Mouse (Mus musculus): ENCODE data around the gene Arhgef17.
A peak's percentile ranks its signal among the peaks of the same experiment; 100 is the strongest.

Arhgef17 gene

DNA sequence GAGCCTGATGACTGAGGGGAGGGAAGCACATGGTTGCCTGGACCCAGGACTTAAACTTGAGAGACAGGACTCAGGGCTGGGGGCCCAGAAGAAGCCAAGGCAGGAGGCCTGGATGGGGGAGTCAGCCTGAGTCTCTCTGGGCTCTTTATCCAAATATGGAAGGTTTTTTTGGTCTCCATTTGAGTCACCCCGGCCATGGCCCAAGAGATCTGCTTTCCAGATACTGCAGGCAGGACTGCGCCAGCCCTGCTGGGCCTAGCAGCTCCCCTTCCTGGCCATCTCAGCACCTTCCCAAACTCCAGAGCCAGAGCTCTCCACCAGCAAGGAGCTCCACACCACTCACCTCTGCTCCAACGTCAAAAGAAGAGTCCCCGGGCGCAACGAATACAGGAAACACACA lies 15.4 kb downstream of the Arhgef17 start:
- DNase-seq (ENCODE audit: low read depth, low spot score): no peak

DNA sequence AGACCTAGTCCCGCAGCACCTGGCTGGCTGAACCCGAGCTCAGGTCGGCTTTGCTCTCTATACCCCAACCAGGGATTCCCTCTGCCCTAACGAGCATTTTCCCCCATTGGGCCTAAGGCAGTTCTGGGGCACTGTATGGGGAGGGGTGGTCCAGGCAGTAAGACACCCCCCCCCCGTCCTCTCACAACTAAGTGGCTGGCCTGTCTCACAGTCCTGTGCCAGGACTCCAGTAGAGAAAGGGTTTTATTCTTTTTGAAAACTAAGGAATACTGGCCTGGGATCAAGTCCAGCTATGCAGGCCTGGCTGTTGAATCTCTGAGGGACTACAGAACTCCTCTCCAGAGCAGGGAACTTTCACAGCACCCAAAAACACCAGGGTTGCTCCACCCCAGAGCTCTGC lies 16.7 kb downstream of the Arhgef17 start:
- no peak for DNase-seq (ENCODE audit: low read depth, low spot score)

DNA sequence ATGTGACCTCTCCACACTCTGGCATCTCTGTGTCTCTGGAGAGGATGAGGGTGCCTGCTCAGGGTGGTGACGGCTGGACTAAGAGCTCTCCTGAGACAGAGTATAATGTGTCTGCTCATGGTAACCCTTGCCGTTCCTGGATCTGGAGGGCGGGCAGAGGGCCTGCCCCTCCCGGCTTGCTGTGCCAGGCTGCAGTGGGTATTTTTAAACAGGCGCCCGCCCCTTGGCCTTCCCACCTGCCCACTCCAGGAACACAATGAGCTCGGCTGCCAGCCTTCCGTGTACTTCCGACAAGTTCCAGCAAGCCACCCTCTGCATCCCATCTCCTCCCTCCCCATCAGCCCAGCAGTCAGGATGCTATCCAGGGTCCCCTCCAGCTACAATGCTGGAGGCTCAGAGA lies 20.1 kb downstream of the Arhgef17 start:
- no peak for DNase-seq (ENCODE audit: low read depth, low spot score)

DNA sequence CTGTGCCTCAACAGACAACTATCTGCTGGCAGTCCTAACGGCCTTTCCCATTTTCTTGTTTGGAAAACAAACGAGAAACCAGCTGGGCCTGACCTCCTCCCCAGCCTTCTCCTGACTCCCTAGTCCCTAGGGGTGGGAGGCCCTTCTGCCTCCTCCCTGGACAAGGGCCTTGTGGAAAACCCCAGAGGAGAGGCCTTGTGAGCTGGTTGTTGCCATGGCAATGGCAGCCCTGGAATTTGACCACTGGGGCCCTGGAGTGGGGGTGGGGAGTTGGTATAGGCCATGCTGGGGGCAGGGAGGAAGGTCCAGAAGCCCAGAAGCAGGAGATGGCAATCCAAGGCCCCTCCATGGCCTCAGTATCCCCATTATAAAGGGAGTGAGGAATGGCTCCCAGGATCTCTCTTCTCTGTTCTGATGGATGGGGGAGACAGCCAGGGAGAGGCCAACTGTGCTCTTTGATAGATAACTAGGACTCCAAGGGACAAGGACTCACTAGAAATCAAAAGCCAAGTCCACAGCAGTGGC lies 20.6 kb downstream of the Arhgef17 start:
- no peak for DNase-seq (ENCODE audit: low read depth, low spot score)

DNA sequence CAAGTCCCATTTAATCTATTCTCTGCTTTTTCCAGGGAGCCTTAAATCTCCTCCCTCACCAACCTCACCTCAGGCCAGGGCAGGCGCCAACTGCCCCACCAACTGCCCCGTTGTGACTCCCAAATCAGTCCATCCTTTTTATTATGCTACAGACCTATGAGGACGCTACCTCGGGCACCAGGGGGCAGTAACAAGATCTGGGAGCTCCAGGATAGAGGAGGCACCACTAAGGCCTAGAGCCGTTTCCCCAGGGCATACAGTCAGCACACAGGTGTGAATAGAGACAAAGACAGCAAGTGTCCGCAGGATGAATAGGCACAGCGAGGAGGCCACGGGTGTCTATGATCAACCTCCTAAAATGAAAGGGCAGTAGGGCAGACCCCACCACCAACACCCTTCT lies 23.3 kb downstream of the Arhgef17 start:
- DNase-seq (ENCODE audit: low read depth, low spot score): no peak

DNA sequence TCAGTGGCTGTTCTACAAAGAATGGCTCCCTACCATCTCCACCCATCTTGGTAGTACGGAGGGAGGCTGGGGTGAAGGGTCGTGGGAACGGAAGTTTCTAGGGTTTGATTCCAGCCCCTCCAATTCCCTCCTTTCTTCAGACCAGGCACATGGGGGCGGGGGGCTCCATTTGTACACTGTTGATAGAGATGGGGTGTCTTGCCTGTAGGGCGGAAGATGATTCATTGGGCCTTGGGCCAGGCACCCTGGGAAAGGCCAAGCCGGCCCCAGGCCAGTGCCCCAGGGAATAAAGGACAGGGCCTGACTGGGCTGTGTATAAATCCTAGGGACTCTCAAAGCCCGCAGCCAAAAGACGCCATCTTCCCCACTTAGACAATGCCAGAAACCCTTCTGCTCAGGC lies 23.8 kb downstream of the Arhgef17 start:
- no peak for DNase-seq (ENCODE audit: low read depth, low spot score)

DNA sequence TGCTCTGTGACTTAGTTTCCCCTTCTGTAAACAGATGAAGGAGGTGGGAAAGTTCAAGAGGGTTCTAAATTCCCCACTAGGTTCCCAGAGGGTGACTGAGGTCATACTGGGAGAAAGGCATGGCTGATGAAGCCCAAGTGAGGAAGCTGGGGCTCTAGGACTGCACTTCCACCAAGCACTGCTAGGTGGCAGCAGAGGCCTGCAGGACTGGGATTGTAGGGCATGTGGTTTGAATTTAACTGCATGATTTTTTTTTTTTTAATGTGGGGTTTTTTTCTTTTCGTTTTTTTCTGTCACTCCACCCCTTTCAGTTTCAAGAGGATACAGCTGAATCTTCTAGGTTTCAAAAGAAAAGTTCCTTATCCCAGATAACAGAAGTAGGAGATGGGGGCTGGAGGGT lies 24.7 kb downstream of the Arhgef17 start:
- peak; percentile 70 for DNase-seq (ENCODE audit: low read depth, low spot score)

DNA sequence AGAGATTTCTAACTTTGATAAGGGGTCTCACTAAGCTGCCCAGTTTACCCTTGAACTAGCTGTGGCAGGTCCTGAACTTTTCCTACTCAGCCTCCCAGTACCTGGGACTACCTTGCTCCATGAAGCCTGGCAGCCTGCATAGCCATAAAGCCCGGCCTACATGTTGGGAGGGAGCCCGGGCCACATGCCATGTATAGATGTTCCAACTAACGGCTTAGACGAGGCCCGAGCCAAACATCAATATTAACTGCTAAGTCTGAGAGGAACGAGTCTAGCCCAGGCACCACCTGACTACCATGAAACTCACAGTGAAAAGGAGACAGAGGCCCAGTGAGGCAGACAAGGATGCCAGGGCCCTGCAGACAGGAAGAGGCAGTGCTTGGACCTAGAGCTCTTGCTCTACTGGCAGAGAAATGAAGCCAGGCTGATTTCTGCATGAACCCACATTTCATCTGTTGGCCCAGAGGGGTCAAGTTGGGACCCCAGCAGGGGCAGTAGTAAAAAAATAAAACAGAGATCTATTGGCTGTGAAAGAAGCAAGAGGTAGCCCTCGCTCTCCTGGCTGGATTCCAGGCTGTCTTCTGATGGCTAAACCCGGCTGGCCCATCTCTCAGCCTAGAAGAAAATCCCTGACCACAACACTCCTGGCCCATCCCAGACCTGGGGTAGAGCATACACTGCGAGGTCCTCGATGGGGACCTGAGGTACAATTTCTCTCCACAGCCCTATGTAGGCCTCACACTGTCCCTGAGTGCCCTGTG lies 25.7 kb downstream of the Arhgef17 start:
- DNase-seq (ENCODE audit: low read depth, low spot score): no peak

DNA sequence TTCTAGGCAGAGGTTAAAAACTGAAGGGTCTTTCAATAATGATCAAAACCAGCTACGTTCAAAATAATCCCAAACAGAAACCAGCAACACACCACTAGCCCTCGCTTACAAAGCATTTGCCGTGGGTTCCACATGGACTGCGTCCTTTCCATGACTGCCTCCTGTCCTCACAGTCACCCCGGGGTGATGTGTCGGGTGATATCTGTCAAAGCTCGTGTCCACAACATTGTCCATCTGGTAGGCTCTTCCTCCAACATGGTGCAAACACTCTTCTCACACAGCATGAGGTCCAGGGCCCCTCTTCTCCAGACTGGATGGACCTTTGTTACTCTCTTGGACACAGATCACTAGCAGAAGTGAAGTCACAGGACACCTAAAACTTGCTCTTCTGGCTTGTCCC lies 26.9 kb downstream of the Arhgef17 start:
- DNase-seq (ENCODE audit: low read depth, low spot score): no peak

DNA sequence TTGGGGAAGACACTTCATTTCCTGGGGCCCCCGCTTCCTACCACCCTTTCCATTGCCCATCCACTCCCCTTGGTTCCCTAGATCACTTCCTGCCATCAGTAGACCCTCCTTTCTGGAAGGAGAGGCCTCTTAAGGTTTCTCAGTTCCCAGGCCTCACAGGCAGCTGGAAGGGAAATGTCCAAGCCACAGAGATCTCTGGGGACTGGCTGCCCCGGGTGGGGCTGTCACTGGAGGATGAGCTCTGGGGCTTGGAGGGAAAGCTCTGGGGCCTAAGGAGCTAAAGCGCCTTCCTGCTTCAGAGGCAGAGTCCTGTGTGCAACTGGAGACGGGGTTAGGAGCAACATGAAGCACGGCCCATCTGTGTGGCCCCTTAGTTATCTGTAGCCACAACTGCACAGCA lies 27.3 kb downstream of the Arhgef17 start:
- DNase-seq (ENCODE audit: low read depth, low spot score): no peak

DNA sequence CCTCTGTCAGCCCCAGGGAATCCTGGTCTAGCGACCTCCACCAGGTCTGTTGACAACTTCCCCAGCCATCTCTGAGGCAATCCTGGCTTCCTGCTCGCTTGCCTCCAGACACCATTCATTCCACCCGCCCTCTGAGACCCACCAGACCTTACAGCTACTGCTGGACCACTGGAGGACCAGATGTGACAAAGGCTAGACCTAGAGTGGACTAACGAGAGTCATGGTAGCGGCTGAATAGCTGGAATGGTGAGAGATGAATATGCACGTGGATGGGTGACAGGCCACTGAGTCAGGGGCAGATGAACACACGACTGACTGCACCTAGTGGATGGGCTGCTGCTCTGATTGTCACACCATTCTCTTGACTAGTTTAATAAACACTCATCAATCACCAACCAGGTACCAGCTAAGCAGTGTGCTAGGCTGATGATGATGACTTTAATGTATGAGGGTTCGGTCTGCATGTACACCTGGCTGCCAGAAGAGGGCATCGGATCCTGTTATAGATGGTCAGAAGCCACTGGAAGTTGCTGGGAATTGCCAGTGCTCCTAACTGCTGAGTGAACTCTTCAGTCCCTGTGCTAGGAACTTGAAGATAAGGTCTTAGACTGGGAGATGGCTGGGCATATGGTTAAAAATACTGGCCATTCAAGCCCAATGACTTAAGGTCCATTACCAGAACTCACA lies 29.3 kb downstream of the Arhgef17 start:
- no peak for DNase-seq (ENCODE audit: low read depth, low spot score)

DNA sequence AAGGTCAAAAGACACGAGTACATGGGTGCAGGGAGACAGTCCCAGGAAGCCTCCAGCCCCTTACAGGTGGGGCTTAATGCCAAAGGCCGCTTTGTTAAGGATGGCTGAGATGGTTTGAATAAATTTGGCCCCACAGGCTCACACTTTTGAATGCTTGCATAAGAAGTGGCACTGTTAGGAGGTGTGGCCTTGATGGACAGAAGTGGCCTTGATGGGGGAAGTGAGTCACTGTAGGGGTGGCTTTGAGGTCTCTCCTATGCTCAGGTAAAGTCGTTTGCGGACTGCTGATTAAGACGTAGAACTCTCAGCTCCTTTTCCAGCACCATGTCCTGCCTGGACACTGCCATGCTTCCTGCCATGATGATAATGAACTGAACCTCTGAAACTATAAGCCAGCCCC lies 34.1 kb downstream of the Arhgef17 start:
- no peak for DNase-seq (ENCODE audit: low read depth, low spot score)

DNA sequence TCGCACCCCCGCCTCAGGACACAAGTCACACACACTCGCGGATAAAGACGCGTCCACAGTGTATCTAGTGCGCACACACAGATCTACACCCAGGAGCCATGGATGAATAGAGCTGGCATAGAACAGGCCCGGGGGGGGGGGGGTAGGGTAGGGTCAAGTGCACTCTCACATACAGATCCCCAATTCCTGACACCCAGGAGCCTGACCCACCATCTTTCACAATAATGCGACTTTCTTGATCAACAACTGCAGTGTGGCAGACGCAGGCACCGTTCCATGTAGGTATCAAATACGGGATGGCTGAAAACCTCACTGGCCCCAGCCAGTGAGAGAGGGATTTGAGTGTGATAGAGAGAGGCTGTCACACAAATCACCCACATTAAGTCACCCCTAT lies 37.1 kb downstream of the Arhgef17 start:
- no peak for DNase-seq (ENCODE audit: low read depth, low spot score)

DNA sequence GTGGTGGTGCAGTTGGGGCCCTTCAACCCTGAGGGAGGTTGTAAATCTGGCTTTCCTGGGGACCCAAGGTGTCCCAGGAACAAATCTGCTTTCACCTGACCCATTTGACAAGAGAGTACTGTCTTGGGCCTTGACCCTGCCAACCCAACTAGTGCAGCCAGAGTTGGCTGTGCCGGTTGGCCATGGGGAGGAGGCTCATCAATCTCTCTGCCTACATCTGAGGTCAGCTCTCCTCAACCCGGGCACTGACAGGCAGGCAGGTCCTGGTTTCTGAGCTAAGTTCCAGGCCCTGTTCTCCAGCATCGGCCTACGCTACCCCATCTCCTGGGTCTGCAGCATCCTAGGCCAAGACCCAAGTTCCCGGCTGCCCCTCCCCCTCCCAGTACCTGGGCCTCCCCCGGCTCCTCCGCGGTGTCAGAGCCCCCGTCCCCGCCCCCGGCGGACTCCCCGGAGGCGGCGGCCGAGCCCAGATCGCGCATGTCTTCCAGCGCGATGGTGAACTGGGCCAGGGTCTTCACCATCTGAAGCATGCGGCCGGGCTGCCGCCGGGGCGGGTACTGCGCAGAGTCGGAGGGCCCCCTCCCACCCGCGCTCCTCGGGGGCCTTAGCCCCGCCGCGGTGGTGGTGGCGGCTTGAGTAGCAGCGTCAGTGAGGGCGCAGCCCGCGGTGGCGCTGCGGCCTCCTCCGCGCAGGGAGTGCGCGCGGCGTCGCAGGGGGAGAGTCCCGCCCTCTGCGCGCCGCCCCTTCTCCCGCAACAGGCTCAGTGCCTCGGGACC lies 37.7 kb downstream of the Arhgef17 start:
- DNase-seq (ENCODE audit: low read depth, low spot score): peak; percentile 39

DNA sequence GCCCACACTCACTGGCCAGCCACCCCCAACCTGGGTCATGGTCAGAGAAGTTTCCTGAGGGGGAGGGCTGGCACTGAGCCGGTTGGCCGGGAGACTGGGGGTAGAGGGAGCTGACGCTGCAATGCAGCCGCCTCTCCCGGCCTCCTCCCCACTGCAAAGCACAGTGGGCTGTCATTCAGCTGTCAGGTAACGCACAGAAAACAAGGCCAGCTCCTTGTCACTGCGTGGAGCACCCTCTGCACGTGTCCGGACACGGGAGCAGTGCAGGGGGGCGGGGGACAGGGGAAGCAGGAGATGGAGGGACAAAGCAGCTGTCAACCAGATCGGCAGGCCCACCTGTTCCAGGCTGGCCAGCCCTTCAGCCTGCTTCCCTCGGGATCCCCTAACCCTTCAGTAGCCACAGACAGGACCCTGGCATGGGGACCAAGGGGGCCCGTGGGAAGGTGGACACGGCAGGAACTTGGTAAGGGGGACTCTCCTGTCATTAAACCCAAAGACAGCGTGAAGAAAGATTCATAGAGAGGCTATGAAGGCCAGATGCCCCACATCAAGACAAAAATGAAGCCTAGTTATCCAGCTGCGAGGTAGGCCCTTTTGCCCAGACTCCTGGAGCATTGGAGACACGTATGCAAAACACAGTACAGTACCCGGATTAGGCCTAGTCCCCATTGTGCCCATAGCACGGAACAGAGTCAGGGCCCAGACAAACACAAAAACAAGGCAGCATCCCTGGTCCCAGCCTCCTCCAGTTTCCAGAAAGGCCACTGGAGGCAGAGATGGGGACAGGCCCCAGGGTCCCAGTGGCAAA lies 38.5 kb downstream of the Arhgef17 start:
- no peak for DNase-seq (ENCODE audit: low read depth, low spot score)

DNA sequence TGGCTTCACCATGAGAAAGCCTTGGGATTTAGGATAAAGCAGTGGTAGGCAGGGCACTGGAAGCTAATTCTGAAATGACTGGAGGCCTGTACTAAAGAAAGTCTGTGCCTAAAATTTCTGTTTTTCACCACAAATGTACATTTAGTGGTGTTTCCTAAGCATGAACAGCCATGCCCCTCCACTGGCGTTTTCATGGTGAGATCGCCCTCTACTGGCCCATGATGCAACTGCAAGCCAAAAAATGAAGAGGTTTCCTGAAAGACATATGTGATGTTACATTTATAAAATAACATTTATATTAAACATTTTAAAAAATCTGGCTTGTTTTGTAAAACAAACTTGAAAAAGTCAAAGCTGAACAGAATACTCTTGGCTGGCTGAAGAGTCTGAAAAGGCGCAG lies 45.4 kb downstream of the Arhgef17 start:
- no peak for DNase-seq (ENCODE audit: low read depth, low spot score)

DNA sequence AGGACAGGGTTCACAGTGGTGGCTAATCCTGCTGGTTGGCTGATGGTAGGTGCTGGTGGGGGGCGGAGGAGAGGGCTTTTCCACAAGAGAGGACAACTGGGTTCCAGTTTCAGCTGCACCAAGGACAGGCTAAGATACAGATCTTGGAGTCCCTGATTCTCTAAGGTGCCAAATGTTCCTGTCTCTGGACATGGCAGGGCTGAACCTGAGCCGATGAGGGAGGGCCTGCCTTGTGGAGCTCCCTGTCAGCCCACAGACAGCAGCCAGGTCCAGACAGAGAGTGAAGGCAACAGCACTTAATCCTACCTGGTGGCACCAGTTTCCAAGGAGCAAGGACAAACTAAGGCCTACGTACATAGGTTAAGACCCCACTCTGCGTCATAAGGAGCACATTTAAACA lies 47.4 kb downstream of the Arhgef17 start:
- DNase-seq (ENCODE audit: low read depth, low spot score): no peak

DNA sequence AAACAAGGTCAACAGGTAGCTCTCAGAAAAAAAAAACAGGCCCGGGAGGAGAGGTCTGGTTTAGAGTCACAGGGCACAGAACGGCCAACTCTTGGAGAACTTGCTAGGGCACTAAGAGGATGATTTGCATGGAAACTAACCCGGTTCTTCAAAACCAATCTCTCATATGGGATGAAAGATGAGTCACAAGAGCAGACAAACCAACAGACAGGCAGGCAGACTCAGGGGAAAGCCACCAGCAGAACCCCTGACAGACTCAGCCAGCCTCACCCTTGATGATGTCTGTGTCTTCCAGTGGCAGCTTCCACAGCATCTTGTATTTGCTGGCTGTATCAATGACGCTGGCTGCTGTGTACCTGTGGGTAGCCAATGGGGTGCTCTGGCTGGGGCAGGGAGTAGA lies 50.0 kb downstream of the Arhgef17 start:
- no peak for DNase-seq (ENCODE audit: low read depth, low spot score)

DNA sequence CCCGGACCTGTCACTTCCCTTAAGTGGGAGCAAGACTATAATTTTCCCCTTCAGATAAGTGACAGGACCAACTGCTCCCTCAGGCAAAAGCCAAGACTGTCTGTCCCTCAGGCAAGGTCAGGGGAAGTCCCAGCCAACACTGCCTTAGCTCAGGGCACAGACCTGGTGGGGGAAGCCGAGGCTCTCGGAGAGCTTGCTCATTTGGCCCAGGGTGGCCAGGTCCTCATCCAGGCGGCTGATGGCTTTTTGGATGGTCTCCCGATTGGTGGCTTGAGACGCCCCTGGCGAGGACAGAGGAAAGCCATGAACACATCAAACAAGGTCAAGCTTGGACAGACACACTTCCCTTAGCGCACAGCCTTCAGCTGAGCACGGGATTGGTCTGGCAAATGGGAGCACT lies 50.4 kb downstream of the Arhgef17 start:
- no peak for DNase-seq (ENCODE audit: low read depth, low spot score)

DNA sequence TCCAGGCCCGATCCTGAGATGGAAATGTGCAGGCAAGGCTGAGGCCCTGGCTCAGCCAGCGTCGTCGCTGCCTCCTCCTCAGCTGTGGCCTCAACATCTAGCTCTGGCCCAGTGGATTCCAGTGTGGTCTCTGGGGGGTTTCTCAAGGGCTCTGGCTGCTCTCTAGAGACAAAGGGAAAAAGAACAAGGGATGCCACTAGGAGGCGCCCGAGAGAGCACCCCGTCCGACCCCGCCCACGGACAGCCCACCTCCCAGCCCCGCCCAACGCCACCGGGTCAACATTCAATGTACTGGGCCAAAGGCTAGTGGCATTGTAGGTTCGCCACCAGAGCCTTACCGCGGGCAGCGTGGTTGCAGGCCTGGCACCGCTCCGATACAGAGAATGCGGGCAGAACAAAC lies 52.3 kb downstream of the Arhgef17 start:
- peak; percentile 52 for DNase-seq (ENCODE audit: low read depth, low spot score)

DNA sequence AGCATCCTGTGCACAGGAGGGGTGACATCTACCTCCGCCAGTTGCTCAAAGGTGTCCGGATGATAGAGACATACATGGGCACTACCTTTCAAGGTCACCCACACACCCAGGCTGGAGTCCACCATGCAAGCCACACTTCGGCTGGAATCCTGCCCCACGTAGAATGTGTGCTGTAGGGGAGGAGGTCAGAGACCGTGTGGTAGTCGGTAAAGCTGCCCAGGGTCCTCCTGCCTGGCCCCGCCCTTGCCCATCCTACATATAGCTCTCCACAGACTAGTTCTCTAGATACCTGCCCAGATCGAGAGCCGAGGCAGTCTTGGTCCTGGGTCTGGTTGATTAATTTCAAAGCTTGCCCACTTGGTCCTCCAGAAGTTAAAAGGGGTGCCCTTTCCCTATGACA lies 55.1 kb downstream of the Arhgef17 start:
- DNase-seq (ENCODE audit: low read depth, low spot score): no peak

DNA sequence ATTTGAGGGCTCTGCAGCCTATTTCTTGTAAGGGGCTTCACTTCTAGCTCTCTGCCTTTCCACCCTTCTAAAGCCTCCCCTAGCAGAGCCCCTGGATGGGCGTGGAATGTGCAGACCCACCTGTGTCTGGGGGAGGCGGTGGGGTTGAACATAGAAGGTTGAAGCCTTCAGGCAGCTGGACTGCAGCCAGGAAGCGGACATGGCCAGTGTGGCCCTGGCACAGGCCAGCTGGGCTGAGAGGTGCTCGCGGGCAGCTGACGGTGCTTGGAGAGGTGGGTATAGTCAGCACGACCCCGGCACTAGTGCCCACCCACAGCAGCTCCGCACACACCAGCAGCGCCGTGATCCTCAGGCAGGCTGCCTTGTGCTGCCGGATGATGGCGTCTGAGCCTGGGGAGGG lies 55.6 kb downstream of the Arhgef17 start:
- no peak for DNase-seq (ENCODE audit: low read depth, low spot score)

All from retina, postnatal 7 days (tissue).